Mouse (Mus musculus) liver, embryonic 14.5 days (tissue): ENCODE measurements at regions not wholly inside any gene's neighbourhood (a gene's known extent, or its start where the extent isn't known, plus 50 kb on each side); places are given as distances from the start of the nearest gene placed in this dataset.

ENCODE experiments used
- ATAC-seq: fragments of 200-750 bp; cut with Nextera tagmentation; 2 replicates; pipeline ENCODE4 v1.8.0; 2017; ENCODE audit warnings: moderate number of reproducible peaks, mild to moderate bottlenecking, moderate library complexity; ENCODE audit not compliant: insufficient read depth
- DNase-seq, 3 experiments: peaks; one replicate each; pipeline ENCODE4 v3.0.0-alpha.2; 2012 to 2013; ENCODE audit warnings: low read depth in 3 of 3, low spot score in 3 of 3
- H3K27ac ChIP-seq: fragments of 300-500 bp; sonication (generic); 2 replicates; pipeline ENCODE4 v1.5.1; 2014; ENCODE audit warnings: moderate library complexity, mild to moderate bottlenecking, control low read depth, inconsistent platforms
- H3K27me3 ChIP-seq: fragments of 300-500 bp; sonication (generic); 2 replicates; pipeline ENCODE4 v1.6.1; 2014; ENCODE audit warnings: mild to moderate bottlenecking, low read length, moderate library complexity; ENCODE audit not compliant: control insufficient read depth, insufficient read depth
- H3K36me3 ChIP-seq: fragments of 300-500 bp; sonication (generic); replicated peaks from 2 replicates; pipeline ENCODE4 v1.6.1; 2014; ENCODE audit warnings: low read depth; ENCODE audit not compliant: control insufficient read depth, insufficient read depth
- H3K4me1 ChIP-seq, 2 experiments: fragments of 200-500 bp in 1 of 2; fragments of 300-500 bp in 1 of 2; sonication (generic) in 1 of 2; replicated peaks; 2 replicates each; pipeline ENCODE4 v1.6.1; 2012 to 2014; ENCODE audit warnings: antibody characterized with exemption in 1 of 2, inconsistent platforms in 1 of 2, low read length in 1 of 2; ENCODE audit not compliant: control insufficient read depth in 2 of 2, insufficient read depth in 2 of 2
- H3K4me2 ChIP-seq: fragments of 300-500 bp; sonication (generic); 2 replicates; pipeline ENCODE4 v1.6.1; 2014; ENCODE audit warnings: low read depth, mild to moderate bottlenecking, control low read depth, moderate library complexity
- H3K4me3 ChIP-seq, 2 experiments: fragments of 200-500 bp in 1 of 2; fragments of 300-500 bp in 1 of 2; sonication (generic) in 1 of 2; 2 replicates each; pipeline ENCODE4 v1.5.1; 2012 to 2014; ENCODE audit warnings: low read depth in 2 of 2, low read length in 2 of 2, mild to moderate bottlenecking in 2 of 2, control low read depth in 1 of 2, inconsistent platforms in 1 of 2, moderate library complexity in 1 of 2; ENCODE audit not compliant: insufficient read depth in 1 of 2
- H3K9ac ChIP-seq: fragments of 300-500 bp; sonication (generic); replicated peaks from 2 replicates; pipeline ENCODE4 v1.6.1; 2014; ENCODE audit warnings: mild to moderate bottlenecking, control low read depth, moderate library complexity
- H3K9me3 ChIP-seq: fragments of 300-500 bp; sonication (generic); 2 replicates; pipeline ENCODE4 v1.6.1; 2016; ENCODE audit warnings: low read length, mixed read lengths; ENCODE audit not compliant: control insufficient read depth
- CTCF ChIP-seq: IDR thresholded peaks from 2 replicates; pipeline ENCODE4 v1.5.1; 2016; ENCODE audit warnings: antibody characterized with exemption, low read depth, control low read depth
- EP300 ChIP-seq: IDR thresholded peaks from 2 replicates; pipeline ENCODE4 v1.6.1; 2016; ENCODE audit warnings: antibody characterized with exemption, low read depth
- WGBS: fragments of 180-500 bp; shearing (Covaris S2); extraction: QIAGEN DNeasy Blood & Tissue Kit; methylation state at CpG from one replicate; pipeline ENCODE4 v1.1.7; 2014; ENCODE audit not compliant: insufficient replicate concordance; 5-methylcytosine and 5-hydroxymethylcytosine counted together

DNA sequence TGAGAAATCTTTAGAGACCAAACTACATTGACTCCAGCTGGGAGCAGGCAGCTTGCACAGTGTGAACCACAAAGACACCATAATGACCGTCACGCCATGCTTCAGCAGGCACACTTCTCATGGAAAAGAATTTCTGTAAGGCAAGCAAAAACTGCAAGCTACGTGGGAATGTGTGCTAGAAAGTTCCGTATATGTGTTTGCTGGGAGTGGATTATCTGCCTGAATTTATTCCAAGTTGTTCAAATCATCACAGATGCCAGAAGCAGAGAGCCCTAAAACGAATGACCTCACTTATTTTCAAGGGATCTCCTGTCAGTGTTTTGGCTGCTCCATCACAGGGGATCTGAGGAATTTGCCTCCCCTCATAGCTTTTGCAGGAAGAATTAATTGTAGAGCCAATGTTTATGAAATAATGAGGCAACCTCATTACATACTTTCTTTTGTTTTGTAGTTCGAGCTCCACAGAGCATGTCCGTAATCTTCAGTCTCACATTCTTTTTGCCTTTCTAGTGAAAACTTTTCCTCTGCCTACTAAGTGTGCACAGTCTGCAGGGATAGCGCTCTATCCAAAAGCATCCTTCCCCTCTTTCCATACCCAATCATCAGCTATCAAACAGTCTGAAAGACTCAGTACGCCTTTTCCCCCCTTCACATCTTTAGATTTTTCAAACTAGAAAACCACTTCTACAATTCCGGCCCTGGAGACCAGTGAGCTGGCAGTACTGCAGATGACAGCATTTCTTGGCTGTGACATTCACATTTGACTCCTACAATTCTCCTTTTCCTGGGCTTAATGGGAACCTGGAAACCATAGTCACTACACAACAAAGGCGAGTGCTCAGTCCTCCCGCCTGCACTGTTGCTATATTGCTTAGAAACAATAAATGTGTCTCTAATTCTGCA, 898.0 kb downstream of the Ttll7 start:
- DNase-seq (no peak), ATAC-seq (no peak)
- Histone ChIP-seq H3K9me3 (no peaks in the 10 kb centered on the region), H3K27me3 (no peaks in the 10 kb centered on the region), H3K36me3 (no peaks in the 10 kb centered on the region), H3K27ac (no peak overlapping the region), H3K4me3 (no peak overlapping the region), H3K9ac (no peak overlapping the region), H3K4me1 (no peaks in the 10 kb centered on the region), H3K4me2 (no peak overlapping the region)
- TF ChIP-seq EP300 (no peak), CTCF (no peak)
- 68% methylated on average over 12 of the region's 12 CpGs for WGBS

DNA sequence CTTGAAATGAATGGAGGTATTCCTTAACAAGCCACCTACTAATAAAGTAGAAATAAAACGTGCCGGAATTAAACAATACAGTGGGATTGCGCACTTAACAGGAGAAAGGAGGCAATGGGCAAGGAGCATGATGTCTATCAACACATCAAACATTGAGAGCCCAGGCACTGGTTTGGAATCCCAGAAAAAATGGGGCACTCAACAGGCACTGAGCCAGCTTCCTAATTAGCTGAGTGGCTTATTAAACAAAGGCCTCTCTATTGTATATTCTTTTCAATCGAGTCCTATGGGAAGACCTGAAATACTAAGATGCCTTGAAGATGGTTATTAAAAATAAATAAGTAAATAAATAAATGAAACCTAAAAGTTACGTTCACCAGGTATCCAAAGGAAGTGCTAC, 897.3 kb downstream of the Ttll7 start:
- no peak for TF ChIP-seq EP300
- TF ChIP-seq CTCF: no peak
- Histone ChIP-seq H3K36me3 (no peaks in the 10 kb centered on the region), H3K27ac (no peak overlapping the region), H3K9ac (no peak overlapping the region), H3K4me2 (no peak overlapping the region), H3K4me1 (no peaks in the 10 kb centered on the region), H3K9me3 (no peaks in the 10 kb centered on the region), H3K4me3 (no peak overlapping the region), H3K27me3 (no peaks in the 10 kb centered on the region)
- ATAC-seq: no peak
- DNase-seq: no peak
- 57% methylated on average over 5 of the region's 5 CpGs for WGBS

DNA sequence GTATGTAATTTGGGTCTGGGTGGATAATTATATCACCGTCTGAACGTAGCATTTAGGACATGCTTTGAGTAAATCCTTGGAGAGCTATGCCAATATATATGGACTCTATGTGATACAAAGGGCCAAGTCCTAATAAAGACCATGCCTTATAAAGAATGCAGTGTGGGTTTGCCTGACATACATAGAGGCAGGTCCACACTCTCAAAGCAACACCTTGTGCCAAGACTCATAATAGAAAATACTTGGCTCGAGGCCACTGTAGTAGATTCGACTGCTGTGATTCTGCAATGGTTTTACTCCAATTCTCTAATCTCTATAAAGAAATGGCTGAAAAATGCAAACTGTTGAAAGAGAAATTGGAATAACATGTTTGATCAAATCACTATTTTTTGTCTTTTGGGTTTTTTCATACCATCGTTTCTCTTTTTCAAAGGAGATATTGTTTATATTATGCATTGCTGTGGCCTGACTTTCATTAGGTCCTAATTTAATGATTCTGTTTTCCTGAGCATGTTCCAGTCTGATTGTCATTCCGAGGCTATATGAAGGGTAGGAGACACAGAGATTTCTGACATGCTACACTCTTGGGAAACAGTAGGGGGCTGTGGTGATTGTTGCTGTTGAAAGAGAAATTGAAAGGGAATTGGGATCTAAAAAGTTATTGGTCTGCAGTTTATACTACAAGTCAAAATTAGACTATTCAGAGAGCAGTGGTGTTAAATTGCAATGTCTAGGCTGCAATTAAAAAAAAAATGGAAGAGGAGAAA, 884.7 kb downstream of the Ttll7 start:
- no peak overlapping the region for H3K27ac ChIP-seq
- no peak overlapping the region for H3K4me2 ChIP-seq
- H3K27me3 ChIP-seq: no peaks in the 10 kb centered on the region
- H3K36me3 ChIP-seq: no peaks in the 10 kb centered on the region
- TF ChIP-seq CTCF: no peak
- no peak for TF ChIP-seq EP300
- H3K4me1 ChIP-seq: no peaks in the 10 kb centered on the region
- H3K4me3 ChIP-seq: no peak overlapping the region
- DNase-seq (no peak), ATAC-seq (no peak)
- 65% methylated on average over 6 of the region's 6 CpGs for WGBS
- H3K9ac ChIP-seq: no peak overlapping the region
- H3K9me3 ChIP-seq: no peaks in the 10 kb centered on the region

DNA sequence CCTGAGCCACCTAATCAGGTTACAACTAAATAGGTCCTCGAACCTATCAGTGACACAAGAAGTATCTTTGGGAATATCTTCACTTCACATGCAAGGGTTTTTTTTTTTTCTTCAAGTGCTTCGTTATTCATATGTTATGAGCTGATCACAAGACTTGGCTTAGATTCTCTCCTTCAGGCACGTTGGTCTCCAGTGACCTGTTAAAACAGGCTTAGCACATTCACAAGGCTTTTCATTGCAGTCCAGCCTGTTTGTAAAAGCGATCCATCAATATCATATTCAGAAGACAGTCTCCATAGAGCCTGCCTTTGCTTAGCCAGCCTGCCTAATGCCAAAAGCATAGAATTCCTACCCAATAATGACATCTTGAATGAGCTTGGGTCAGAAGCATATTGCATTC, 864.2 kb downstream of the Ttll7 start:
- Histone ChIP-seq H3K9me3 (no peaks in the 10 kb centered on the region), H3K27ac (no peak overlapping the region), H3K27me3 (no peaks in the 10 kb centered on the region), H3K4me1 (no peaks in the 10 kb centered on the region), H3K9ac (no peak overlapping the region), H3K36me3 (no peaks in the 10 kb centered on the region), H3K4me3 (no peak overlapping the region), H3K4me2 (no peak overlapping the region)
- TF ChIP-seq EP300 (no peak), CTCF (no peak)
- DNase-seq (no peak), ATAC-seq (no peak)
- 49% methylated on average over 4 of the region's 4 CpGs for WGBS

DNA sequence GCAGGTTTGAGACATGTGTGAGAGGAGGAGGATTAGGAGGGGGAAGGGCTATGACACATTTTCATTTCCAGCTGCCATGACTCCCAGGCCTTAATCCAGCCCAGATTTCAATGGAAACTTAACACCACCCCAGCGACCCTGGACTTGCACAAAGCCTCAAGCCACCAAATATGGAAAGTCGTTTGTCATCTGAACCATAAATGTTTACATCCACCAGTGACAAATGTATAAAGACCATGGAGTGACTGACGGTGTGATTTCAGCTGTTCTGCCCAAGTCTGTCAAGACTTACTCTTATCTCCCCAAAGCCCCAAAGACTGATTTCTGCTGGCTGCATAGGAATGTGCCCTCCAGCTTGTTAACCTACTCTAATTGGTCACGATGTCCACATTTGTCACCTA, 855.2 kb downstream of the Ttll7 start:
- Histone ChIP-seq H3K9me3 (no peaks in the 10 kb centered on the region), H3K27me3 (no peaks in the 10 kb centered on the region), H3K4me1 (no peaks in the 10 kb centered on the region), H3K27ac (no peak overlapping the region), H3K4me3 (no peak overlapping the region), H3K4me2 (no peak overlapping the region), H3K9ac (no peak overlapping the region), H3K36me3 (no peaks in the 10 kb centered on the region)
- no peak for DNase-seq
- ATAC-seq: no peak
- no peak for TF ChIP-seq CTCF
- TF ChIP-seq EP300: no peak
- WGBS: 52% methylated on average over 4 of the region's 4 CpGs
